Mouse (Mus musculus) granulocyte monocyte progenitor cell, adult 5-6 weeks (primary cell): Measurements from ENCODE around the gene Mgst2. TPM values are rescaled to one million over a fixed set of nuclear protein-coding genes. Genes with fewer than 3 reads are reported as not detected.

Experiments used
- ATAC-seq: replicated peaks from 2 replicates; pipeline ENCODE4 v1.8.0; 2016; ENCODE audit warnings: mild to moderate bottlenecking, moderate TSS enrichment, inconsistent platforms; ENCODE audit not compliant: poor library complexity, severe bottlenecking
- total RNA-seq, 2 experiments: library from RNA; stranded (forward) in 1 of 2; stranded (reverse) in 1 of 2; fragments of 200-712, 200-1000 nt in 1 of 2; fragments of >200 nt in 1 of 2; fragmentation: Nextera tagmentation in 1 of 2; gene quantifications; 2 replicates each; pipeline ENCODE4 v1.2.3; 2014 to 2017

Gene Mgst2
- total RNA-seq, 2 experiments from 2014 or later, result 38.6 to 127 TPM

DNA sequence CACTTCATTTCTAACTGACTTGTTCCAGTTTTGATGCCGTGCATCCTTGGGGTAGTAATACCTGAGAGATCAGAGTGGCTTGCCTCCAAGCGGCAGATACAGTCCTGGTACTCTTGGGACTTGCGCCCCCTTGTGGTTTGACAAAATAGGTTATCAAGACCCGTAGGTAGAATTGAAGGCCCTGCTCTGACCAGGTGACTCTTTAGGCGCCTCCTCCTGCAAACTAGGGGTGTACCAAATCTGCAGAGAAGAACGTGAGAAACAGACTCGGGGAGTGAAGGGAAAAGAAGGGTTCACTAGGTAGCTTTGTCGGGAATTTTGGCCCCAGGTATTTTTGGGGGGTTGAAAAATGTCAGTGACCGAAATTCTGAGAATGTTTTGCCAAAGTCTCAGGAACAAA lies 7.9 kb upstream of the Mgst2 start:
- peak; percentile 26; the same call in 1 of the 2 replicates for ATAC-seq

DNA sequence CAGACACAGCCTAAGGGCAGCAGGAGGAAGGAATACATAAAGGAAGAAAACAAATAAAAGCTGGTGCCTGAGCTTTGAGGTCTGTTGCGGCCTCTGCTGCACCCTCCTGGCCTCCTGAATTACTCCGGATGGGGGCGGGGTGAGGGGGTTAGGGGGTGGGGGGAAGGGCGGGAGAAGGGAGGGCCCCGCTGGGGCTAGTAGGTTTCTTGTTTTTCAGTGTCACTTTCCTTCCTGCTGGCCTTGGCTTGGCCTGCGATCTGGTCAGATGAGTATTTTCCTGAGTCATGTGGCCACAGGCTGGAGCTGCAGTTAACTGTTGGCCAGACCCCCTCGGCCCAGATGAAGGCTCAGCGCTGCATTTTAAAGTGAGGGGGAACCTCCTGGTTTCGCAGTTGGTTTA lies 7.5 kb upstream of the Mgst2 start:
- ATAC-seq, result peak; percentile 65

DNA sequence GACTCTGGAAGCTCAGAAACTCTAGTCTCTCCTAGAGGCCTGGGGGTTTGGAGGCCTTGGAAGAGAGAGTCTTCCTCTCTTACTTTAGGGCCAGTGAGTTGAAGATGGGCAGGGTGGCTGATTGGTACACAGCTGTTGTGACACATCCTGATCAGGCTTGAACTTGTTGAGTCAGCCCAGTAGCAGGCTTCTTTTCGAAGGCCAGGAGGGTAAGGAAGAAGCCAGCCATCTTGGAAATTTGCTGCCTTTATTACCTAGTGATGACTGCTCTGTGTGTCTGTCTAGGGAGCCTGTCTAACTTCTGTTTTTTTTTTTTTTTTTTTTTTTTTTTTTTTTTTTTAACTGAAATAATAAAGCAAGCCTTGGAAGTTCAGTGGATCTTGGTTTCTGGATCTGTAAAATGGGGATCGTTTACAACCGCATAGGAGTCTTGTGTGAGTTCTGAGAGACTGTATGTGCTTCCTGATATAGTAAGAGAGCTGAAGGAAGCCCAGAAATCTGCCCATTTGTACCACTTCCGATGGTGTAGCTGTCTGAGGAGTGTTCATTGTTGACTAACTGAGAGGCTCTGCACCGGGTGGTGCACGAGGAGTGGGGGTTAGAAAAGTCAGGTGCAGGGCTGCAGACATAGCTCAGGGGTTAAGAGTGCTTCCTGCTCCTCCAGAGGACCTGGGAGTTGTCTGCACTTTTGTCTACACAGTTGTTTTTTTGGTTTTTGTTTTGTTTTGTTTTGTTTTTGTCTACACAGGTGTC lies 5.7 kb upstream of the Mgst2 start:
- ATAC-seq, result peak; percentile 45

DNA sequence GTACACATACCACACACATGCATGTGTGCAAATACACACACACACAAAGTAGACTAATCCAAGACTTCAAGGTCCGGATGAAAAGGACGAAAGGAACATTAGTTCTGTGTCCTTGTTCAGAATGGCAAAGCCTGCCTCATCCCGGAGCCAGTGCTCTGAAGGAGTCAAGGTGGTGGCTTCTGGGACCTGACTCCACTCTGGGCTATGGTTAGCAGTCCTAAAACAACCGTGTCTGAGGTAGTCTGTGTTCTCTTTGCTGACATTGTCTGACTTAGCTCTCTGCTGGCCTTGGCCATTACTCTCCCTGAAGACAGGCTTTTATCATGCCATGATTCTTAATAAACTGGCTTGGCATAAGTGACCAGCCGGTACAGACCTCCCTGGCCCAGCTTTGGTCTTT lies 745 bp upstream of the Mgst2 start:
- ATAC-seq, result no peak

DNA sequence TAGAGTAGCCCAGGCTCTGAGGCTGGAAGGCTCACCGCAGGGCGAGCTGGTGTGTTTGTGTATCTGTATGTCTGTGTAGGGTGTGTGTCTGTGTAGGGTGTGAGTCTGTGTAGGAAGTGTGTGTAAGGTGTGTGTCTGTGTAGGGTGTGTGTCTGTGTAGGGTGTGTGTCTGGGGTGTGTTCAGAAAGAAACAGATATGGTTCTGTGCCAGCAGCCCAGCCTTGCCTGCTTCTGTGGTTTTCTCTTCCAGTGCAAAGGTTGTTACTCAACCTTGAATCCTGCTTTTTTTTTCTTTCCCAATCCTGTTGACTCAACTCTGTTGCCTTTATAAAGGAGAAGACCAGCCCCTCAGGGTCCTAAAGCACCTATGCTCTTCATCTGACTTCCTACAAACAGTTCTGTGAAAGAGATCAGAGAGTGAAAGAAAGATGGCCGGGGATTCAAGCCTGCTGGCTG lies 689 bp downstream of the Mgst2 start:
- ATAC-seq, result peak; percentile 52

DNA sequence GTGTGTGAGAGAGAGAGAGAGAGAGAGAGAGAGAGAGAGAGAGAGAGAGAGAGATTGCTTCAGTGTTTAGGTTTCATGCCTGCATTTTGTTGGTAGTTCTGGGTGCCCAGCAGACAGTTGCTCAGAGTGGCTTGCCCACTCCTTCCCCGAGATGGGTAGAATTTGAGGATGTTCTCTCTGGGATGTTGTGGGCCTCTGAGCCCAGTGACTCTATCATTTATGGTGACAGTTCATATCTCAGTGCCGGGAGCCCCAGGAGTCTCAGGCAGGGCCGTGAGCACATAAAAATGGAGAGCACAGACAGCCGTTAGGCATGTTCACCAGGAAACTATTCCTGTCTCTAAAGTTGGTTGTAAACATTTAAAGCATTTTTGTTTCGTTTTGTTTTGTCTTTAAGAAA lies 1.2 kb downstream of the Mgst2 start:
- no peak for ATAC-seq

DNA sequence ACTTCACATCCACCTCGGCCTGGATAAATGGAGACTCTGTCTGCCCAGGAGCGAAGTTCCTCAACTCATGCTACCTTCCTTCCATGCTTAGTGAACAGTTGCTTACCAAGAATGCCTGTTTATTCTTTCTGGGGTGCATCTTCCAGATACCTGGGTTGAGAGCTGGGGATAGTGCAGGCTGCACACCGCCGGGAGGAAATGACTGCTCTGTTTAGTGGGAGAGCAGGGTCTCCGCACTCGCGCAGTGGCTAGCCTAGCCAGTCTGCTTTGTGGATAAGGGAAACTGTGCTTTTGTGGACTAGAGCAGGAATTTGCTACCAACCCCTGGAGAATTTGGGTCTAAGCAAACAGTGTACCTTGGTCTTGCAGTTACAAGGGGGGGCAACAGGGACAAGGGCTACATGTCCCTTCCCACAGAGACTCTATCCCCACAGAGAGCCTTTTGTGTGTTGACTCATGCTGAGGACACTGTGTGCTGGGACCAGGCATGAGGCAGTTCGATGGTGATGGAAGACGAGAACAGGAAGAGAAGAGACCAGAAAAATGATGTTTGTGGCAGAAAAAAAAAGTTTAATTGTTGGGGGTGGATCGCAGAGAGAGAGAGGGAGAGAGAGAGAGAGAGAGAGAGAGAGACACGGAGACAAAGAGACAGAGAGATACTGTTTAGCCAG lies 1.9 kb downstream of the Mgst2 start:
- ATAC-seq, result no peak

DNA sequence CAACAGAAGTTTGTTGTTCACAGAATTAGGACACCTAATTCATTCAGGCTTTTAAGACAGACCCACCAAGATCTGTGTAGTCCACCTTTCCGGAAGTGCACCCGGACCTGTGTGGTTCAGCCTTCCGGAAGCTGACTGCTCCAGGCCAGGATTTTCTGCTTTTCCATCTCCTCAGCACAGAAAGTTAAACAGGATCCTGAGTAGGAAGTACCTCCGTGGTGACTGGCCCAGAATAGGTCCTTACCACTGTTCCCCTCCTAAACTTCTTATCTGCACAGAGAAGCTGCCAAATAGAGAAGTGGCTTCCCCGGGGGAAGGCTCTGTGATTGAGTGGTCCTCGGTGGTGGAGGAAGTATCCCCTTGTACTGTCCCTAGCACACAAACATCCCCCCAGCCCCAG lies 2.4 kb downstream of the Mgst2 start:
- ATAC-seq, result peak; percentile 72

DNA sequence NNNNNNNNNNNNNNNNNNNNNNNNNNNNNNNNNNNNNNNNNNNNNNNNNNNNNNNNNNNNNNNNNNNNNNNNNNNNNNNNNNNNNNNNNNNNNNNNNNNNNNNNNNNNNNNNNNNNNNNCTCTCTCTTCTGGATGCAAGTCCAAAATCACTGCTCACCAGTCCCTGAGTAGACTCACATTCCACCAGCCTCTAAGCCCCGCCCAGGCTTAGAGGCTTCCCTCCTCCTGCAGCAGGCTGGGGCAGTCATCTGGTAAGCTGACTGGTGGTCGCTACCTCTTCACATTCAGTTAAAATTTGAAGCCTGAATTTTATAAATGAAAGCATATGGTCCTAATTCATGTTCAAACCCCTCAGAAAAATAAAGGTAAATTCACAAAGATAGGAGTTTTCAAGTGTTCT lies 8.4 kb downstream of the Mgst2 start:
- no peak for ATAC-seq

DNA sequence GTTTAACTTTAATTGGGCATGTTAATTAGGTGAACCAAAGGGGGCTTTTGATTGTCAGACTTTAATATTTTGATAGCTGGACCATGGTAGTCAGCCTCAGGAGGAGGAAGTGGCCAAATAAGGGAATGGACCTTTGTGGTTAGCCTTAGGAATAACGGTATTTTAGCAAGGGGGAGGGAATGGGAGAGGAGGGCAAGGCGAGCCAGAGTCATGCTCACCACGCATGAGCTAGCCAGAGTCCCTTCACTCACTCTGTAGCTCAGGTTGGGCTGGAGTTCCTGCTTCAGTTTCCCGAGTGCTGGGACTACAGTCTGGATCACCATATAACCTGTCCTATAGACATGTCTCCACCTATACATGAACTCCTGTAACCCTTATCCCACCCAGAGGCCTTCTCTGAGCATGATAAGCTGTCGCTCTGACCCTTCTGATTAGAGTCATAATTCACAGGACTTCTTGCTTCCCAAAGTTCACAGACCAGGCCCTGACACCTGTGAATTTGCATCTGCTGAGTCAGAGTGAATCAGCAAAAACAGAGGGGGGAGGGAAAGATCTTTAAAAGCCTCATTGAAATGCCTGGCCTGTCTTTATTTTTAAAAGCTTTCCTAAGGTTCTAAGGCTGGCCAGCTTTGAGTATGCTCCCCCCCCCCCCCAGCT lies 10.4 kb downstream of the Mgst2 start:
- ATAC-seq, result peak; percentile 30; the same call in 1 of the 2 replicates

DNA sequence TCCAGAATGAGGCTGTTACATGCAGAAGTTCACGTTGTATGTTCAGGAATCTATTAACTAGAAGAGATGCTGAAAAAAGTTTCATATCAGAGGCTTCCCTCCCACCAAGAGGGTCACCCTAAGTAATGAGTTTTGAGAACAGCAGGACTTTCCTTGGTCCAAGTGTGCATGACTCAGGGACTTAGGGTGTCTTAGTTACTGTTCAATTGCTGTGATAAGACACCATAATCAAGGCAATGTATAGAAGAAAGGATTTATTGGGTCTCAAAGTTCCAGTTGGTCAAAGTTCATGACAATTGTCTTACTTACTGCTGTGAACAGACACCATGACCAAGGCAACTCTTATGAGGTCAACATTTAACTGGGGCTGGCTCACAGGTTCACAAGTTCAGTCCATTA lies 10.9 kb downstream of the Mgst2 start:
- no peak for ATAC-seq

DNA sequence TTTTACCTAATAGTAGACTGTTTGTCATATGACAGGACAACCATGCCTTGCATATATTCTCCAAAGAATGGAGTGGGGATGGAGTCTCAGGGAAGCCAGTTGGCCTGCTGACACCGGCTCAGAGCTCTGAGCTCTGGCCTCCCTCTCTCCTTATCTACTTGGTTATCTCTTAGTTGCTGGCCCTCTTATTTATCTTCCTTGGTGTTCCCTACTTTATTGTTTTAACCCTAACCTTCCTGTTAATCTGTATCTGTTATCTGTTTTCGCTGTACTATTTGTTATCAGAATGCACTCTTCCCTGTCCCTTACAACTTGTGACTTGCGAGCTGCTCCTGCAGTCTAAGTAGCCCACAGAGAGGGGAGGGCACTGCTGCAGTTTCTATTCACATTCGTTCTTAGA lies 12.5 kb downstream of the Mgst2 start:
- ATAC-seq, result no peak

DNA sequence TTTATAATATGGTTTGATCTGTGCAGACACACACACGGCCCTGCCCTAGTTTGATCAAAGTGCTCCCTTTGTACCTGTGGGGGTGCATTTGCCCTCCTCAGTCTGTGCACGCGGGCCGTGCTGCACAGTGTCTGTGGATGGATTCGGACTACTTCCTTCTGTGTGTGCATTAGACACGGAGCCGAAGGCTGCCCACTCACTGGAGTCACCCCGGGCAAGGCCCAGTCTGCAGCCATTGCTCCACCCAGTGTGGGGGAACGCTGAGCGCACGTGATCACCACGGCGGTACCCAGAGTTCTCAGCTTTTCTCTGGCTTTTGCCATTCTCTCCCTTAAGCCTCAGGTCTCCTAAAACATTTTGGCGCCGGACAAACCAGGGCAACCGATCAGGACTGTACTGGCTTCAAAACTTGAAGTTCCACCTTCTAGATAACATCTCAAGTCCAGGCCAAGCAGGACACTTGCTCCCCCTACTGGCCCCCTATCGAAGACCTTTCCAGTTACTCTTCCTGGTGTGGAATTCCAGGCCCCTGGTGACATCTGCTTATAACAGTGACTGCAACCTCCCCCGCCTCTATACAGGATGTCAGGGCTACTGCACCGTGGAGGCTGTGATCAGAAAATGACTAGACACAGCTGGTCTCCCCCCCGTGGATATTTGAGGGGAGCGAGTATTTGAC lies 13.4 kb downstream of the Mgst2 start:
- peak; percentile 60 for ATAC-seq

DNA sequence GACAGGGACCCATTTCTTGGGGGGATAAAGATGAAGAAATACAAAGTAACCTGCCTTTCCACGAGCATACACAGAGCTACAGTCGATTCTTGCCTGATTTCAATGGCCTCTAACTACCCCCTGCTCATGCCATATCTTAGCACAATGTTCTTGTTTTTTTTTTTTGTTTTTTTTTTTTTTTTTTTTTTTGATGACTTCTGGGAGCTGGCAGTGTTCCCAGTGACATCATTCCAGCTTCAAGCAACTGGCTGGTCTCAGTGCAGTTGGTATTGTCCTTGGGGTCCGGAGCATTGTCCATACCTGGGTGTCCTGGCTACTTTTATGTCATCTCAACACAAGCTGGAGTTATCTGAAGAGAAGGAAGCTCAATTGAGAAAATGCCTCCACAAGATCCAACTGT lies 14.8 kb downstream of the Mgst2 start:
- no peak for ATAC-seq

DNA sequence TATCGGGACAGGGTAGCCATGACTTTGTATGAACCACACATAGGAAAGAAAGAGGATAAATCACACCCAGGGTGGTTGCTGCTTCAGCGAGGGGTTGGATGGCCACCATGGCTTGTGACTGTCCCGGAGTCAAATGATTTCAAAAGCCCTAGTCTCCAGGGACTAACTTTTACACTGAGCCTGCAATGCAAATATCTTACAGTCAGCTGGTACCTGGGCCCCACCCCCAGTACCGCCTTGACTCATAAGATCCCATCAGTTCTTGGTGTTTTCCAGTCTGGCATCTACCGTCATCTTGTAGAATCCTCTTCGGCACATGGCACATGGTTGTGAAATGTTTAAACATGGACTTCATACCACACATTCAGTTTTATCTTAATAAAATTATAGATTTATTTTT lies 25.4 kb downstream of the Mgst2 start:
- no peak for ATAC-seq

DNA sequence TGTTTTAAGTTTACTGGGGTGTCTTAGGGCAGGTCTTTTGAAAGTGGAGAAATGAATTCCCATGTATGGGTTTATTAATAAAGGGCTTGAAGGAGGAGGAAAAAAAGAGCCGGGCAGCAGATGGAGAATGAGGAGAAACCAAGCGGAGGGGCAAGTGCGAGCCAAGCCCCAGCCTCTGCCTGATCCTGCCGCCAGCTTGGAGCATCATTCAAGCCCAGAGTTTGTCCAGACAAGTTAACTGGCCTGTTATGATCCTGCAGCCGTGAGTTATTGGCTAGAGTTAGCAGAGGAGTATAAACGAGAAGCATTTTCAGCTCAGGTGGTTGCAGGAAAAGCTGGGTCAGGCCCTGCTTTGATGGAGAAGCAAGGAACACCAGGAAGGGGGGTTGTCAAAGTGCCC lies 26.2 kb downstream of the Mgst2 start:
- ATAC-seq, result no peak

DNA sequence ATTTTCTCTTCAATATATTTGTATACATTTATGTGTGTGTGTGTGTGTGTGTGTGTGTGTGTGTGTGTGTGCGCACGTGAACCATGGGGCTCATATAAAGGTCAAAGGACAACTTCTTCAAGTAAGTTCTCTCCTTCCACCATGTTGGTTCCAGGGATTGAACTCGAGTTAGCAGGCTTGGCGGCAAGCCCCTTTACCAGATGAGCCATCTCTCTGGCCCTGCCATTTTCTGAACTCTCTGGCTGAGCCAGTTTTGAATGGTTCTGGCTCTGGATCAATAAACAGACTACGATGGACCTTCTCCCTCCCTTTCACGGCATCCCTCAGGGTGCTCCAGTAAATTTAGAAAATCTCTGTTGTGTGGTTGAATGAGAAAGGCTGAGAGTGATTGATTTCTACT lies 26.6 kb downstream of the Mgst2 start:
- ATAC-seq, result no peak

DNA sequence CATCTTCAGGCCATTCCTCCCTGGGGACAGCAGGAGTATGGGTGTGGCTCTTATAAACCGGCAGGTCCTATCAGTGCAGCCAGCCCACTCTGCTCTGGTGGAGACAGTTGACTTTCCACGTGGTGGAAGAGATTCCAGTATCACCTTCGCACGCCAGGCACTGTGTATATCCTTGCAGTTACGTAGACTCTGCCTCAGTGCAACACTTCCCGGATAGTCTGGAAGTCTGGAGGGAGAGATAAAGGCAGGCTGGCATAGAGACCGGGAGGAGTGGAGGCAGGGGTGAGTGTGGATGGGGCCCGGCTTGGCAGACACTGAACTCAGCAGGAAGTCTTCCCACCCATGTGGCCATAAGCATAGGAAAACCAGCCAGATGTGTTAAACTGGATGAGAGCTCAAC lies 28.6 kb downstream of the Mgst2 start:
- no peak for ATAC-seq

DNA sequence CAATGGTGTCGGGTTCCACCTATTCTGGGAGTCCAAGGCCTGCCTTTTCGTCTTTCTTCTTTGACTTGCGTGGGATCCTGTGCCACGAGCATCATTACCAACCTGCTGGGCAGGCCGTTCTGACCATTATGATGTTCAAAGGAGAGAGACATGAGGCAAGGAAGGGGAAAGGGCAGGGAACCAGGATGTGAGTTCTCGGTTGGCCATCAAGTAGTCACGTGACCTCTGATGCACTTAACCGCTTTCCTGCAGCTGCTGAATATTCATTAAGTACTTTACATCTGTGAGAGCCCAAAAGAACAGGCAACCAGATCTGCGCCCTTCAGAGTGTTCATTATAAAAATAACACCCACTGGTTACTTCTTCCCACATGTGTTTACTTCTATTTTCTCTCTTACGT lies 33.0 kb downstream of the Mgst2 start:
- ATAC-seq, result no peak

DNA sequence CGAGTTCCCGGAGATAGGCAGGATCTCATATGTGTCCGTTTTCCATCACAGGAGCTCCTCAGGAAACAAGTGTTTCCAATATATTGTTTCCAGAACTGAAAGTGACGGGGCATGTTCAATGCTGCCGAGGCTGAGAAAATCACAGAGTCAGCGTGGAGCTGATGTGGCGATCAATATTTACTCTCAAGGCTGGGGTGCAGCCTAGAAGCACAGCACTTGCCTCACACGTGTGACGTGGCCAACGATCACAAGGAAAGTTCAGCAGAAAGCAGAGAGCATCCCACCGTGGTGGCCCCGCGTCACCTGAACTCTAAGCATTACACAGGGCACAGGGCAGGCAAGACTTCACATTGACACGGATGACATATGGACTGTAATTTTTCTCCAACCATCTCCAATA lies 34.4 kb downstream of the Mgst2 start:
- no peak for ATAC-seq

DNA sequence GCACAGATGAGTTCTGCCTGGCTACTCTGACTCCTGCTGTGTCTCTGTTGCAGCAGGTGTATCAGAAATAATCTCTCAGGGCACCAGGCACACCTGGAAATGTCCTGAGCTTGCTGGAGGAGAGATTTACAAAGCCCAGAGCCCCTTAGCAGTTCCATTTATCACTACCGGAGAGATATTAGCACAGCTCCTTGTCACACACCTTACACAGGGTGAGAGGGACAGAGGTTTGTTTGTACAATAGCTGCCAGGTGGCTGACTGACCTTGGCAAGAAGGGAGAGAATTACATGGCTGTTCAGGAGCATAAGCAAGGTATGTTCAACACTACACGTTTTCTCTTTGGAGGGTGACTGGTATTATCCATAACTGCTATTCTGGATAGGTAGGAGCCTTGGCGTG lies 35.6 kb downstream of the Mgst2 start:
- ATAC-seq, result no peak
